8 mouse cellular contexts compared by ENCODE assay signal in the genomic region with DNA sequence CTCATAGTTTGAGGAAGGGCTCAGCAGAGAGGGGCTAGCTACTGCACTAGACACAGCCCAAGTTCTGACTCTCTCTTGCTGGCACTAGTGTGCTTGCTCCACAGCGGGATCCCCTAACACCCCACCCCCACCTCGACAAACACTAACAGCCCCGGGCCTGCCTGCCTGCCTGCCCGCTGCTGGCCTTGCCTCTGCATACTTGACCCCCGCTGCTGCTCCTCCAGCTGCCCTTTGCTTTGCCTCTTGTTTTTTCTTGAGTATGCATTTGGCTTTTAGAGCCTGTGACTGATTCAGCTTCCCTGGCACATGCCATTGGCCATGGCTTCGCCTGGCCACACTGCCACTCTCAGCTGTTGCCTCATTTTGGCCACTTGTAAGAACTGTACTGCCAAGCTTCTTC. TPM values are rescaled to one million over a fixed set of nuclear protein-coding genes. Genes with fewer than 3 reads are reported as not detected.
DNase-seq lines count a peak whose midpoint lies in the region; ATAC-seq lines count a peak whose summit lies in the region.

No protein-coding gene starts in this region.

- no peak for DNase-seq in cerebellum, postnatal 25 days
- peak; percentile 15 to 36 for DNase-seq in adrenal gland, postnatal 36 days
- peak; percentile 19 for DNase-seq in lung, postnatal 14 days
- DNase-seq in right cerebral cortex, adult 18-20 months, result no peak
- no peak for DNase-seq in spleen, adult 18-20 months
- DNase-seq in left cerebral cortex, postnatal 36 days (ENCODE audit: low spot score in 2 of 2), result no peak

- 0 out of 2 replicates have a peak, but pooled peaks have one; percentile 26 for ATAC-seq in cerebellum, adult (ENCODE audit: insufficient number of reproducible peaks, low FRiP score, low TSS enrichment)
- 0 out of 2 replicates have a peak, but pooled peaks have one; percentile 50 for ATAC-seq in hindbrain, embryonic 16.5 days

- intact Hi-C loops in left cerebral cortex, postnatal 36 days (cut with DNase I), result no loop called here

- no peak overlapping the region for H3K27ac ChIP-seq in hindbrain, embryonic 16.5 days (ENCODE audit: low read depth, low read length)

- H3K9ac ChIP-seq in hindbrain, embryonic 16.5 days (ENCODE audit: low read depth, low read length), result no peak overlapping the region

- no peaks in the 10 kb centered on the region for H3K9me3 ChIP-seq in hindbrain, embryonic 16.5 days (ENCODE audit: control insufficient read depth, low read length)

- no peak overlapping the region for H3K4me3 ChIP-seq in hindbrain, embryonic 16.5 days (ENCODE audit: low read length)

- H3K4me2 ChIP-seq in hindbrain, embryonic 16.5 days (ENCODE audit: low read length), result peak overlapping the region; percentile 19; the same call in 1 of the 2 replicates

- H3K4me1 ChIP-seq in hindbrain, embryonic 16.5 days (ENCODE audit: control insufficient read depth, insufficient read depth, low read depth, low read length), result no peaks in the 10 kb centered on the region; the same call in 1 of the 2 replicates

- no peaks in the 10 kb centered on the region for H3K36me3 ChIP-seq in hindbrain, embryonic 16.5 days (ENCODE audit: control insufficient read depth, insufficient read depth, low read length)

- no peaks in the 10 kb centered on the region for H3K27me3 ChIP-seq in hindbrain, embryonic 16.5 days (replicated peaks; ENCODE audit: control insufficient read depth, insufficient read depth, low read length)

- WGBS in hindbrain, embryonic 16.5 days, result 13% methylated on average over 5 of the region's 6 CpGs

RNA-seq across cellular contexts. Expression of a gene that starts 33.8 kb away (rescaled TPM):
- total RNA-seq in adrenal gland, postnatal 36 days (2021), result 1 to 10 TPM; 3.4 to 6.0 TPM
- polyA plus RNA-seq in hindbrain, embryonic 16.5 days (2015; fragmentation: Nextera tagmentation; extraction: Ambion mirVana), result 2.8 and 5.3 TPM in 2 replicates
- total RNA-seq in left cerebral cortex, postnatal 36 days (2021), result 1 to 10 TPM in 1 of 2 experiments, under 1 TPM in 1; 0.64 to 1.4 TPM

Comparison
In these comparisons a context has a peak if more than half of its experiments do, and no peak if none do; other contexts are left out.
1. DNase-seq: peak in adrenal gland, postnatal 36 days (2 of 2) and lung, postnatal 14 days (single experiment); none in cerebellum, postnatal 25 days (0 of 2), right cerebral cortex, adult 18-20 months (single experiment), spleen, adult 18-20 months (0 of 2) and left cerebral cortex, postnatal 36 days (0 of 2).